Mouse (Mus musculus): Measurements from ENCODE around the gene Yod1.

Yod1 gene

GRCm38 (mm10) chr1:130770487-130770886 lies 53.4 kb downstream of the Yod1 start:
- no peak for DNase-seq (ENCODE audit: low spot score in 2 of 2)

GRCm38 (mm10) chr1:130770981-130771494 lies 53.9 kb downstream of the Yod1 start:
- DNase-seq (ENCODE audit: low spot score in 2 of 2): no peak
